Mouse (Mus musculus): Measurements from ENCODE around the gene Ankrd44. TPM values are rescaled to one million over a fixed set of nuclear protein-coding genes. Genes with fewer than 3 reads are reported as not detected.

Gene Ankrd44
- polyA plus RNA-seq, 1 experiment from 2014 or later, result 30.8 TPM

Small RNA genes within 50 kb of the gene (microRNA-seq; reads per million reads assigned to microRNA genes)
- gene Gm24053, result not detected

Other genes with a start within 250 kb of the Ankrd44 start
- 317 and 342 TPM in 2 replicates for gene Sf3b1, start 101.1 kb upstream of the Ankrd44 start, polyA plus RNA-seq (2016; fragmentation: Nextera tagmentation; extraction: Ambion mirVana)
- gene Coq10b, start 126.4 kb upstream of the Ankrd44 start, polyA plus RNA-seq (2016; fragmentation: Nextera tagmentation; extraction: Ambion mirVana), result 20.9 and 22.9 TPM in 2 replicates
- 427 and 440 TPM in 2 replicates for gene Hspe1, start 161.7 kb upstream of the Ankrd44 start, polyA plus RNA-seq (2016; fragmentation: Nextera tagmentation; extraction: Ambion mirVana)
- gene Hspd1, start 161.9 kb upstream of the Ankrd44 start, polyA plus RNA-seq (2016; fragmentation: Nextera tagmentation; extraction: Ambion mirVana), result 349 and 370 TPM in 2 replicates
- gene Mob4, start 204.8 kb upstream of the Ankrd44 start, polyA plus RNA-seq (2016; fragmentation: Nextera tagmentation; extraction: Ambion mirVana), result 147 and 155 TPM in 2 replicates